23 mouse cellular contexts compared by ENCODE assay signal in genomic region chr15:101627884-101628283, GRCm38 (mm10). TPM values are rescaled to one million over a fixed set of nuclear protein-coding genes. Genes with fewer than 3 reads are reported as not detected.
A peak's percentile ranks its signal among the peaks of the same experiment; 100 is the strongest.
DNase-seq lines count a peak whose midpoint lies in the region.
"Had no signal": no experiment of that assay in that cellular context is flagged by ENCODE, and none has a peak within 500 bp of the region (broad histone marks: within the 10 kb centered on the region; RNA-seq: fewer than 3 reads in every experiment).

Gene Gm5414 (minus strand): TSS chr15:101628188.

- intact Hi-C loops in left cerebral cortex, postnatal 4 days (cut with DNase I) = no loop called here
- intact Hi-C loops in left cerebral cortex, postnatal 10 days (cut with DNase I) = no loop called here

- DNase-seq in cerebellum, postnatal 10 days = peak; percentile 49 to 67
- DNase-seq in cerebellum, adult 11-12 months = no peak
- peak; percentile 35 to 38 for DNase-seq in cerebellum, postnatal 14 days
- no peak for DNase-seq in cerebellum, postnatal 36 days
- DNase-seq in heart, adult 11 months = peak; percentile 51
- no peak for DNase-seq in heart, adult 8-10 months (ENCODE audit: low spot score)
- DNase-seq in left cerebral cortex, postnatal 4 days = peak; percentile 7
- no peak for DNase-seq in left cerebral cortex, postnatal 10 days (ENCODE audit: extremely low spot score in 1 of 2, low spot score in 2 of 2)
- DNase-seq: adrenal gland, adult 2 months; adrenal gland, adult 8-10 months; adrenal gland, postnatal 10 days; adrenal gland, postnatal 14 days; adrenal gland, postnatal 25 days; adrenal gland, postnatal 36 days; B cell, adult 2 months; cerebellum, adult 11 months; cerebellum, adult 18-20 months had no signal

RNA-seq across cellular contexts. Expression of gene Gm5414, which starts in this region (rescaled TPM):
- not detected for total RNA-seq in heart, adult 8-10 months (2022)
- total RNA-seq in left cerebral cortex, postnatal 4 days (2021) = not detected
- not detected for total RNA-seq in left cerebral cortex, postnatal 10 days (2021)
- total RNA-seq: adrenal gland, adult 18-20 months; adrenal gland, adult 2 months; adrenal gland, adult 8-10 months; adrenal gland, postnatal 10 days; adrenal gland, postnatal 14 days; adrenal gland, postnatal 25 days; adrenal gland, postnatal 36 days; adrenal gland, postnatal 4 days; CH12.LX; ES-E14; G1E; MEL had no signal

Comparison
In these comparisons a context has a peak if more than half of its experiments do, and no peak if none do; other contexts are left out.
1. DNase-seq: peak in cerebellum, postnatal 10 days (2 of 2), cerebellum, postnatal 14 days (2 of 2) and heart, adult 11 months (single experiment); none in cerebellum, adult 11-12 months (single experiment), cerebellum, postnatal 36 days (0 of 2), heart, adult 8-10 months (single experiment) and left cerebral cortex, postnatal 10 days (0 of 2).
2. Peak in DNase-seq in left cerebral cortex, postnatal 4 days; RNA of the gene not detected or under 1 TPM.